Mouse (Mus musculus) G1E (cell line): ENCODE results near the gene Shkbp1. TPM values are rescaled to one million over a fixed set of nuclear protein-coding genes. Genes with fewer than 3 reads are reported as not detected.

ENCODE experiments used
- ATAC-seq: 2 replicates; pipeline ENCODE4 v1.8.0; 2016; ENCODE audit warnings: mild to moderate bottlenecking; ENCODE audit not compliant: insufficient number of reproducible peaks, poor library complexity, low FRiP score, severe bottlenecking; ENCODE audit errors: extremely low read depth
- DNase-seq: peaks from one replicate; pipeline ENCODE4 v3.0.0; 2012; ENCODE audit warnings: low spot score
- H3K27me3 ChIP-seq: 2 replicates; pipeline ENCODE4 v1.6.1; 2012; ENCODE audit warnings: mild to moderate bottlenecking, low read length, inconsistent platforms; ENCODE audit not compliant: insufficient read depth
- H3K36me3 ChIP-seq: replicated peaks from 2 replicates; pipeline ENCODE3; 2012; ENCODE audit warnings: mild to moderate bottlenecking, inconsistent platforms
- H3K4me1 ChIP-seq: 2 replicates; pipeline ENCODE4 v1.6.1; 2012; ENCODE audit warnings: low read depth, low read length, inconsistent platforms, mixed read lengths; ENCODE audit not compliant: insufficient read depth
- H3K4me3 ChIP-seq: 2 replicates; pipeline ENCODE4 v1.5.1; 2012; ENCODE audit warnings: low read depth, mild to moderate bottlenecking, inconsistent platforms, low read length, moderate library complexity, mixed read lengths
- H3K9me3 ChIP-seq: replicated peaks from 2 replicates; pipeline ENCODE4 v1.6.1; 2012; ENCODE audit warnings: inconsistent platforms
- CTCF ChIP-seq: IDR thresholded peaks from 2 replicates; pipeline ENCODE4 v1.5.1; 2012; ENCODE audit warnings: low read depth, low read length, inconsistent platforms, mixed read lengths
- GATA1 ChIP-seq: IDR thresholded peaks from 2 replicates; pipeline ENCODE4 v1.6.1; 2012; ENCODE audit warnings: borderline replicate concordance, low read length, inconsistent platforms, mixed read lengths
- GATA2 ChIP-seq: IDR thresholded peaks from 2 replicates; pipeline ENCODE4 v1.6.1; 2012; ENCODE audit warnings: low read depth, low read length, inconsistent platforms, borderline replicate concordance
- POLR2AphosphoS5 ChIP-seq: IDR thresholded peaks from 2 replicates; pipeline ENCODE4 v1.6.1; 2012; ENCODE audit warnings: low read depth, low read length, inconsistent platforms; ENCODE audit not compliant: insufficient replicate concordance
- TAL1 ChIP-seq: conservative IDR thresholded peaks from 2 replicates; pipeline ENCODE4 v1.6.1; 2012; ENCODE audit warnings: low read depth, low read length, inconsistent platforms, mixed read lengths
- polyA plus RNA-seq: library from polyadenylated mRNA; stranded (reverse); fragments of >175 nt; gene quantifications from 2 replicates; pipeline ENCODE4 v1.2.3, GENCODE M21; 2012
- total RNA-seq, 2 experiments: library from RNA; stranded (forward) in 1 of 2; stranded (reverse) in 1 of 2; fragments of 200-1000 nt in 1 of 2; fragments of >200 nt in 1 of 2; fragmentation: Nextera tagmentation in 1 of 2; gene quantifications; 2 replicates each; pipeline ENCODE4 v1.2.3; 2014 to 2017

Shkbp1 gene
- total and polyA plus RNA-seq, 3 experiments = 27.4 to 220 (median 111) TPM

GRCm38 (mm10) chr7:27309832-27310231 is 46.0 kb downstream of the Shkbp1 start:
- Histone ChIP-seq H3K27me3 (peaks cover 33% of the 10 kb centered on the region), H3K9me3 (peaks cover 10% of the 10 kb centered on the region), H3K4me3 (no peak overlapping the region), H3K36me3 (no peaks in the 10 kb centered on the region), H3K4me1 (peaks cover 18% of the 10 kb centered on the region)
- DNase-seq (no peak), ATAC-seq (no peak)
- TF ChIP-seq CTCF (no peak), GATA2 (no peak), GATA1 (no peak), POLR2AphosphoS5 (no peak), TAL1 (no peak)

- ATAC-seq (no peak), DNase-seq (no peak)
- no peaks in the 10 kb centered on the region for H3K36me3 ChIP-seq
- peaks cover 18% of the 10 kb centered on the region for H3K4me1 ChIP-seq
- H3K27me3 ChIP-seq = peaks cover 33% of the 10 kb centered on the region
- TF ChIP-seq POLR2AphosphoS5 = no peak
- no peak for TF ChIP-seq TAL1
- TF ChIP-seq GATA2 = no peak
- H3K9me3 ChIP-seq = peaks cover 4% of the 10 kb centered on the region
- peak overlapping the region; percentile 48; the same call in 1 of the 2 replicates for H3K4me3 ChIP-seq
Measured at GRCm38 (mm10) chr7:27308821-27309549, 46.8 kb downstream of the Shkbp1 start.

GRCm38 (mm10) chr7:27307551-27307950 is 48.3 kb downstream of the Shkbp1 start:
- DNase-seq (no peak), ATAC-seq (no peak)

GRCm38 (mm10) chr7:27306161-27307160 is 49.4 kb downstream of the Shkbp1 start:
- DNase-seq (peak; percentile 39), ATAC-seq (no peak)
- H3K9me3 ChIP-seq = no peaks in the 10 kb centered on the region
- peaks cover 18% of the 10 kb centered on the region for H3K4me1 ChIP-seq
- no peak for TF ChIP-seq POLR2AphosphoS5
- TF ChIP-seq CTCF = peak; percentile 74
- H3K36me3 ChIP-seq = no peaks in the 10 kb centered on the region
- peaks cover 30% of the 10 kb centered on the region for H3K27me3 ChIP-seq
- no peak overlapping the region for H3K4me3 ChIP-seq

More at GRCm38 (mm10) chr7:27307551-27307950, 48.3 kb downstream of the Shkbp1 start:
- TF ChIP-seq TAL1 = no peak
- TF ChIP-seq GATA1 = no peak
- TF ChIP-seq CTCF = no peak
- TF ChIP-seq POLR2AphosphoS5 = no peak
- TF ChIP-seq GATA2 = no peak
- Histone ChIP-seq H3K27me3 (peaks cover 33% of the 10 kb centered on the region), H3K4me1 (peaks cover 18% of the 10 kb centered on the region), H3K4me3 (no peak overlapping the region), H3K9me3 (no peaks in the 10 kb centered on the region), H3K36me3 (no peaks in the 10 kb centered on the region)

- H3K4me3 ChIP-seq = no peak overlapping the region
- TF ChIP-seq GATA2 (no peak), GATA1 (no peak)
- no peaks in the 10 kb centered on the region for H3K9me3 ChIP-seq
Measured at GRCm38 (mm10) chr7:27305091-27305730, 50.6 kb downstream of the Shkbp1 start.

GRCm38 (mm10) chr7:27302172-27302571 is 53.6 kb downstream of the Shkbp1 start:
- Histone ChIP-seq H3K36me3 (no peaks in the 10 kb centered on the region), H3K9me3 (no peaks in the 10 kb centered on the region), H3K4me1 (no peaks in the 10 kb centered on the region; the same call in 1 of the 2 replicates), H3K4me3 (no peak overlapping the region), H3K27me3 (peaks cover 10% of the 10 kb centered on the region; the same call in 1 of the 2 replicates)
- DNase-seq = no peak
- no peak for ATAC-seq
- no peak for TF ChIP-seq TAL1
- no peak for TF ChIP-seq GATA1
- no peak for TF ChIP-seq GATA2
- TF ChIP-seq POLR2AphosphoS5 = no peak
- no peak for TF ChIP-seq CTCF

More at GRCm38 (mm10) chr7:27305091-27305730, 50.6 kb downstream of the Shkbp1 start:
- ATAC-seq (no peak), DNase-seq (no peak)
- Histone ChIP-seq H3K27me3 (peaks cover 19% of the 10 kb centered on the region), H3K4me1 (peaks cover 8% of the 10 kb centered on the region), H3K36me3 (no peaks in the 10 kb centered on the region)
